Mouse (Mus musculus): Measurements from ENCODE around the gene Rgl1.

DNA sequence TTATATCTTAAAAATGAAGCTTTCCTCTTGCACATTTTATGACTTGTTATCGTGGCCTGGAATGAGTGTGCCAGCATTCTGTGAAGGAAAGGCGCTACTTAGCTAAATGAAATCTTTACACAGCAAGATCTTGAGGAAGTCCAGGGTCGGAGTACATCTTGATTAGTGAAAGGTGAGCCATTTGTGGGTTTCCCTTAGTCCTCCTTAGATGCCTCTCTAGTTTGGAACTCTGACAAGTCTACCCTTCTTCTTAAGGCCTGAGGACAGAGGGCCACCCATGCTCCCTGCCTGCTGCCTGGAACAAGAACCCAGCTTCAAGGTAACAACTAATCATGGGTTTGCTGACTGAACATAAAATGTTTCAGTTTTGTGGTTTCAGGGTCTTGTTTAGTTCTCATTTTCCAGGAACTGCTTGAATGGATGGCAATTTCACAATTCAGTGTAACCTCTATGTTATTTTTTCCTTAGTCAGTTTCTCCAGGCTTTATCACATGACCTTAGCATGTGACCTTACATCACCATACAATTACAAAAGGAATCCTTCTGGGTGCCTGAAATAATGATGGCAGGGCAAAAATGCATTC is 225.8 kb downstream of the Rgl1 start:
- TF ChIP-seq EP300 (IDR thresholded peaks at IDR 0.05; ENCODE audit: insufficient read depth, low read depth, low read length) (no peak), POLR2A (IDR thresholded peaks at IDR 0.05; ENCODE audit: insufficient read depth, low read length) (no peak)
